Mouse (Mus musculus): ENCODE data around the gene Ldlrad3. TPM values are rescaled to one million over a fixed set of nuclear protein-coding genes. Genes with fewer than 3 reads are reported as not detected.

The Ldlrad3 gene
- polyA plus RNA-seq, 1 experiment from 2014 or later = 14.6 TPM

GRCm38 (mm10) chr2:101918518-101918917, 267.7 kb downstream of the Ldlrad3 start:
- no peaks in the 10 kb centered on the region for H3K27me3 ChIP-seq (replicated peaks; ENCODE audit: insufficient read depth, low read length)
- no peaks in the 10 kb centered on the region for H3K36me3 ChIP-seq (ENCODE audit: insufficient read depth, low read length)
- no peak overlapping the region for H3K4me3 ChIP-seq (ENCODE audit: low read depth, low read length)
- 86% methylated on average over 7 of the region's 7 CpGs for WGBS
- ATAC-seq (no peak), DNase-seq (ENCODE audit: low spot score) (no peak)
- no peak overlapping the region for H3K4me2 ChIP-seq (replicated peaks; ENCODE audit: low read depth, low read length)
- H3K4me1 ChIP-seq (ENCODE audit: insufficient read depth, low read depth, low read length) = no peaks in the 10 kb centered on the region
- H3K9ac ChIP-seq (replicated peaks; ENCODE audit: low read depth) = no peak overlapping the region
- H3K9me3 ChIP-seq (ENCODE audit: low read length) = no peaks in the 10 kb centered on the region
- no peak overlapping the region for H3K27ac ChIP-seq (ENCODE audit: low read length)
- no peak for TF ChIP-seq CTCF (IDR thresholded peaks at IDR 0.05)
- TF ChIP-seq EP300 (IDR thresholded peaks at IDR 0.05) = no peak

- Histone ChIP-seq H3K27ac (ENCODE audit: low read length) (no peak overlapping the region), H3K4me2 (replicated peaks; ENCODE audit: low read depth, low read length) (no peak overlapping the region), H3K9me3 (ENCODE audit: low read length) (no peaks in the 10 kb centered on the region), H3K4me3 (ENCODE audit: low read depth, low read length) (no peak overlapping the region), H3K36me3 (ENCODE audit: insufficient read depth, low read length) (no peaks in the 10 kb centered on the region), H3K27me3 (replicated peaks; ENCODE audit: insufficient read depth, low read length) (no peaks in the 10 kb centered on the region), H3K4me1 (ENCODE audit: insufficient read depth, low read depth, low read length) (0 out of 2 replicates have a peak, but pooled peaks cover 5% of the 10 kb centered on the region), H3K9ac (replicated peaks; ENCODE audit: low read depth) (no peak overlapping the region)
- no peak for TF ChIP-seq EP300 (IDR thresholded peaks at IDR 0.05)
- no peak for TF ChIP-seq CTCF (IDR thresholded peaks at IDR 0.05)
- DNase-seq (ENCODE audit: low spot score) = no peak
- 90% methylated on average over 15 of the region's 15 CpGs for WGBS
- no peak for ATAC-seq
Observed at GRCm38 (mm10) chr2:101909326-101910080, 276.7 kb downstream of the Ldlrad3 start.

- no peak for TF ChIP-seq EP300 (IDR thresholded peaks at IDR 0.05)
- TF ChIP-seq CTCF (IDR thresholded peaks at IDR 0.05) = no peak
- WGBS = 73% methylated on average over 13 of the region's 13 CpGs
- no peak for ATAC-seq
- H3K9ac ChIP-seq (replicated peaks; ENCODE audit: low read depth) = no peak overlapping the region
- DNase-seq (ENCODE audit: low spot score) = no peak
- no peaks in the 10 kb centered on the region for H3K36me3 ChIP-seq (ENCODE audit: insufficient read depth, low read length)
- H3K9me3 ChIP-seq (ENCODE audit: low read length) = no peaks in the 10 kb centered on the region
- H3K4me2 ChIP-seq (replicated peaks; ENCODE audit: low read depth, low read length) = no peak overlapping the region
- H3K4me1 ChIP-seq (ENCODE audit: insufficient read depth, low read depth, low read length) = 0 out of 2 replicates have a peak, but pooled peaks cover 5% of the 10 kb centered on the region
- no peak overlapping the region for H3K27ac ChIP-seq (ENCODE audit: low read length)
- H3K4me3 ChIP-seq (ENCODE audit: low read depth, low read length) = no peak overlapping the region
- H3K27me3 ChIP-seq (replicated peaks; ENCODE audit: insufficient read depth, low read length) = no peaks in the 10 kb centered on the region
Observed at GRCm38 (mm10) chr2:101908773-101909172, 277.4 kb downstream of the Ldlrad3 start.

- H3K4me1 ChIP-seq (ENCODE audit: insufficient read depth, low read depth, low read length) = 0 out of 2 replicates have a peak, but pooled peaks cover 5% of the 10 kb centered on the region
- H3K4me2 ChIP-seq (replicated peaks; ENCODE audit: low read depth, low read length) = no peak overlapping the region
- 85% methylated on average over 10 of the region's 10 CpGs for WGBS
- TF ChIP-seq CTCF (IDR thresholded peaks at IDR 0.05) = no peak
- TF ChIP-seq EP300 (IDR thresholded peaks at IDR 0.05) = no peak
- ATAC-seq = no peak
- no peak overlapping the region for H3K27ac ChIP-seq (ENCODE audit: low read length)
- H3K36me3 ChIP-seq (ENCODE audit: insufficient read depth, low read length) = no peaks in the 10 kb centered on the region
- no peak overlapping the region for H3K4me3 ChIP-seq (ENCODE audit: low read depth, low read length)
- no peaks in the 10 kb centered on the region for H3K27me3 ChIP-seq (replicated peaks; ENCODE audit: insufficient read depth, low read length)
- no peak overlapping the region for H3K9ac ChIP-seq (replicated peaks; ENCODE audit: low read depth)
- DNase-seq (ENCODE audit: low spot score) = no peak
- no peaks in the 10 kb centered on the region for H3K9me3 ChIP-seq (ENCODE audit: low read length)
Observed at GRCm38 (mm10) chr2:101907386-101908022, 278.7 kb downstream of the Ldlrad3 start.

GRCm38 (mm10) chr2:101906379-101906690, 279.9 kb downstream of the Ldlrad3 start:
- no peak overlapping the region for H3K9ac ChIP-seq (replicated peaks; ENCODE audit: low read depth)
- no peak overlapping the region for H3K4me3 ChIP-seq (ENCODE audit: low read depth, low read length)
- H3K4me2 ChIP-seq (replicated peaks; ENCODE audit: low read depth, low read length) = no peak overlapping the region
- H3K27me3 ChIP-seq (replicated peaks; ENCODE audit: insufficient read depth, low read length) = no peaks in the 10 kb centered on the region
- ATAC-seq (no peak), DNase-seq (ENCODE audit: low spot score) (no peak)
- H3K36me3 ChIP-seq (ENCODE audit: insufficient read depth, low read length) = no peaks in the 10 kb centered on the region
- H3K9me3 ChIP-seq (ENCODE audit: low read length) = no peaks in the 10 kb centered on the region
- 59% methylated on average over 5 of the region's 5 CpGs for WGBS
- TF ChIP-seq EP300 (IDR thresholded peaks at IDR 0.05) (no peak), CTCF (IDR thresholded peaks at IDR 0.05) (no peak)
- no peak overlapping the region for H3K27ac ChIP-seq (ENCODE audit: low read length)
- H3K4me1 ChIP-seq (ENCODE audit: insufficient read depth, low read depth, low read length) = 0 out of 2 replicates have a peak, but pooled peaks cover 5% of the 10 kb centered on the region

- Histone ChIP-seq H3K4me2 (replicated peaks; ENCODE audit: low read depth, low read length) (peak overlapping the region; percentile 40; the same call in 1 of the 2 replicates), H3K36me3 (ENCODE audit: insufficient read depth, low read length) (no peaks in the 10 kb centered on the region), H3K4me3 (ENCODE audit: low read depth, low read length) (no peak overlapping the region), H3K4me1 (ENCODE audit: insufficient read depth, low read depth, low read length) (0 out of 2 replicates have a peak, but pooled peaks cover 5% of the 10 kb centered on the region), H3K27me3 (replicated peaks; ENCODE audit: insufficient read depth, low read length) (no peaks in the 10 kb centered on the region), H3K27ac (ENCODE audit: low read length) (no peak overlapping the region), H3K9ac (replicated peaks; ENCODE audit: low read depth) (no peak overlapping the region), H3K9me3 (ENCODE audit: low read length) (no peaks in the 10 kb centered on the region)
- no peak for TF ChIP-seq EP300 (IDR thresholded peaks at IDR 0.05)
- TF ChIP-seq CTCF (IDR thresholded peaks at IDR 0.05) = peak; percentile 91
- ATAC-seq (peak; percentile 65), DNase-seq (ENCODE audit: low spot score) (peak; percentile 87)
- 20% methylated on average over 21 of the region's 21 CpGs for WGBS
Observed at GRCm38 (mm10) chr2:101905534-101906378, 280.4 kb downstream of the Ldlrad3 start.
